Mouse (Mus musculus): Measurements from ENCODE around the gene Gast. TPM values are rescaled to one million over a fixed set of nuclear protein-coding genes. Genes with fewer than 3 reads are reported as not detected.

The Gast gene
- polyA plus RNA-seq, 1 experiment from 2014 or later, result not detected

- WGBS, result 87% methylated on average over 21 of the region's 21 CpGs
- Histone ChIP-seq H3K9ac (ENCODE audit: low read depth, low read length) (no peak overlapping the region), H3K4me2 (ENCODE audit: low read length) (no peak overlapping the region), H3K9me3 (replicated peaks; ENCODE audit: low read length) (no peaks in the 10 kb centered on the region), H3K4me3 (replicated peaks; ENCODE audit: low read depth, low read length) (no peak overlapping the region), H3K4me1 (replicated peaks; ENCODE audit: insufficient read depth, low read length) (no peaks in the 10 kb centered on the region), H3K36me3 (ENCODE audit: insufficient read depth, low read length) (peaks cover 72% of the 10 kb centered on the region), H3K27ac (no peak overlapping the region), H3K27me3 (ENCODE audit: insufficient read depth, low read length) (no peaks in the 10 kb centered on the region)
- no peak for TF ChIP-seq CTCF (IDR thresholded peaks at IDR 0.05; ENCODE audit: low read depth)
- ATAC-seq (replicated peaks; ENCODE audit: low FRiP score, low read depth), result no peak
- no peak for DNase-seq (ENCODE audit: low spot score)
These were observed 42.7 kb downstream of the Gast start for GRCm38 (mm10) chr11:100376746-100377389.

GRCm38 (mm10) chr11:100377989-100378388 is 43.8 kb downstream of the Gast start:
- no peak for TF ChIP-seq CTCF (IDR thresholded peaks at IDR 0.05; ENCODE audit: low read depth)
- H3K36me3 ChIP-seq (ENCODE audit: insufficient read depth, low read length), result peaks cover 72% of the 10 kb centered on the region
- no peaks in the 10 kb centered on the region for H3K9me3 ChIP-seq (replicated peaks; ENCODE audit: low read length)
- H3K27ac ChIP-seq, result no peak overlapping the region
- no peaks in the 10 kb centered on the region for H3K4me1 ChIP-seq (replicated peaks; ENCODE audit: insufficient read depth, low read length)
- 95% methylated on average over 14 of the region's 14 CpGs for WGBS
- DNase-seq (ENCODE audit: low spot score) (no peak), ATAC-seq (replicated peaks; ENCODE audit: low FRiP score, low read depth) (no peak)
- H3K9ac ChIP-seq (ENCODE audit: low read depth, low read length), result no peak overlapping the region
- H3K27me3 ChIP-seq (ENCODE audit: insufficient read depth, low read length), result no peaks in the 10 kb centered on the region
- H3K4me3 ChIP-seq (replicated peaks; ENCODE audit: low read depth, low read length), result no peak overlapping the region
- no peak overlapping the region for H3K4me2 ChIP-seq (ENCODE audit: low read length)

DNA sequence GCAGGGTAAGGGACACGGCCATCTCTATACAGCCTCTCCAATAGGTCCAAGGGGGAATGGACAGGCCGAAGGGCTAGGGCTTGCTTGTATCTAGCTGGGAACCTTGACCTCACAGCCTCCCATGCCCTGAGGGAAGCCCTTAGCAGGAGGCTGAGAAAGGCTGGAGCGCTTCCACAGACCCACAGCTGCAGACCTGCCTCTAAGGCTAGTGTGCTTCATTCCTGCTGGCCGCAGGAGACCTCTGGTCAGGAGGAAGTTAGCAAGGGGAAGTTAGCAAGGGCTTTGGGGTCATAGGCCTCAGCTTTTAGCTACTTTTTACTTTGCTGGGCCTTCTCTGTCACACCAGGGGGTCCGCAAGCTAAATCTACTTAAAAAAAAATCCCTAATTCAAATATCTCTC is 44.2 kb downstream of the Gast start:
- ATAC-seq (replicated peaks; ENCODE audit: low FRiP score, low read depth) (no peak), DNase-seq (ENCODE audit: low spot score) (no peak)

GRCm38 (mm10) chr11:100379311-100379710 is 45.1 kb downstream of the Gast start:
- DNase-seq (ENCODE audit: low spot score) (no peak), ATAC-seq (replicated peaks; ENCODE audit: low FRiP score, low read depth) (no peak)
- TF ChIP-seq CTCF (IDR thresholded peaks at IDR 0.05; ENCODE audit: low read depth), result no peak
- Histone ChIP-seq H3K36me3 (ENCODE audit: insufficient read depth, low read length) (peaks cover 69% of the 10 kb centered on the region), H3K27me3 (ENCODE audit: insufficient read depth, low read length) (no peaks in the 10 kb centered on the region), H3K4me2 (ENCODE audit: low read length) (no peak overlapping the region), H3K4me3 (replicated peaks; ENCODE audit: low read depth, low read length) (no peak overlapping the region), H3K9me3 (replicated peaks; ENCODE audit: low read length) (no peaks in the 10 kb centered on the region), H3K4me1 (replicated peaks; ENCODE audit: insufficient read depth, low read length) (no peaks in the 10 kb centered on the region), H3K9ac (ENCODE audit: low read depth, low read length) (no peak overlapping the region), H3K27ac (no peak overlapping the region)
- WGBS, result 83% methylated on average over 4 of the region's 4 CpGs

More for the DNA sequence above, 44.2 kb downstream of the Gast start:
- Histone ChIP-seq H3K36me3 (ENCODE audit: insufficient read depth, low read length) (peaks cover 73% of the 10 kb centered on the region), H3K4me1 (replicated peaks; ENCODE audit: insufficient read depth, low read length) (no peaks in the 10 kb centered on the region), H3K4me3 (replicated peaks; ENCODE audit: low read depth, low read length) (no peak overlapping the region), H3K4me2 (ENCODE audit: low read length) (no peak overlapping the region), H3K9me3 (replicated peaks; ENCODE audit: low read length) (no peaks in the 10 kb centered on the region), H3K27me3 (ENCODE audit: insufficient read depth, low read length) (no peaks in the 10 kb centered on the region), H3K9ac (ENCODE audit: low read depth, low read length) (no peak overlapping the region), H3K27ac (no peak overlapping the region)
- WGBS, result 85% methylated on average over 5 of the region's 5 CpGs
- no peak for TF ChIP-seq CTCF (IDR thresholded peaks at IDR 0.05; ENCODE audit: low read depth)

DNA sequence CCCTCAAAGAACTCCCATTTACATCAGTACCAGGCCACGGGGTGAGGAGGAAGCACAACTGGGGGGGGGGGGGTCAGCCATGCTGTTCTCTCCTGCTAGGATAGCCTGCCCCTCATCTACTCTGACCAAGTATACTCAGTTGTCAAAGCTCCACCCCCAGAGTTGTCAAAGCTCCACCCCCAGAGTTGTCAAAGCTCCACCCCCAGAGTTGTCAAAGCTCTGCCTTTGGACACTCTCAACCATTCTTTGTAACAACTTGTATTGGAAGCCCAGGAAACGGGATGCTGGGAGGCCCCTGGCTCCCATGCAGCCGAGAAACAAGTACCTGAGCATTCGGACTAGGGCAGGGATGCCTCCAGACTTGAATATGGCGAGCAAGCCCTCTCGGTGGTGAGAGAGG is 48.5 kb downstream of the Gast start:
- H3K27me3 ChIP-seq (ENCODE audit: insufficient read depth, low read length), result no peaks in the 10 kb centered on the region
- WGBS, result 80% methylated on average over 6 of the region's 6 CpGs

GRCm38 (mm10) chr11:100385016-100385415 is 50.8 kb downstream of the Gast start:
- Histone ChIP-seq H3K4me3 (replicated peaks; ENCODE audit: low read depth, low read length) (no peak overlapping the region), H3K4me2 (ENCODE audit: low read length) (no peak overlapping the region), H3K9me3 (replicated peaks; ENCODE audit: low read length) (no peaks in the 10 kb centered on the region), H3K27ac (no peak overlapping the region), H3K4me1 (replicated peaks; ENCODE audit: insufficient read depth, low read length) (peaks cover 36% of the 10 kb centered on the region), H3K27me3 (ENCODE audit: insufficient read depth, low read length) (no peaks in the 10 kb centered on the region), H3K36me3 (ENCODE audit: insufficient read depth, low read length) (peaks cover 38% of the 10 kb centered on the region), H3K9ac (ENCODE audit: low read depth, low read length) (no peak overlapping the region)
- no peak for TF ChIP-seq CTCF (IDR thresholded peaks at IDR 0.05; ENCODE audit: low read depth)
- ATAC-seq (replicated peaks; ENCODE audit: low FRiP score, low read depth) (no peak), DNase-seq (ENCODE audit: low spot score) (no peak)
- 89% methylated on average over 3 of the region's 3 CpGs for WGBS

More for the DNA sequence above, 48.5 kb downstream of the Gast start:
- no peak for TF ChIP-seq CTCF (IDR thresholded peaks at IDR 0.05; ENCODE audit: low read depth)
- no peaks in the 10 kb centered on the region for H3K9me3 ChIP-seq (replicated peaks; ENCODE audit: low read length)
- H3K36me3 ChIP-seq (ENCODE audit: insufficient read depth, low read length), result peaks cover 56% of the 10 kb centered on the region
- no peak overlapping the region for H3K4me2 ChIP-seq (ENCODE audit: low read length)
- H3K4me1 ChIP-seq (replicated peaks; ENCODE audit: insufficient read depth, low read length), result peaks cover 14% of the 10 kb centered on the region
- H3K4me3 ChIP-seq (replicated peaks; ENCODE audit: low read depth, low read length), result no peak overlapping the region
- ATAC-seq (replicated peaks; ENCODE audit: low FRiP score, low read depth) (no peak), DNase-seq (ENCODE audit: low spot score) (no peak)
- H3K9ac ChIP-seq (ENCODE audit: low read depth, low read length), result no peak overlapping the region
- H3K27ac ChIP-seq, result no peak overlapping the region

- Histone ChIP-seq H3K36me3 (ENCODE audit: insufficient read depth, low read length) (peaks cover 35% of the 10 kb centered on the region), H3K27ac (peak overlapping the region; percentile 84), H3K9ac (ENCODE audit: low read depth, low read length) (no peak overlapping the region), H3K4me3 (replicated peaks; ENCODE audit: low read depth, low read length) (no peak overlapping the region), H3K9me3 (replicated peaks; ENCODE audit: low read length) (no peaks in the 10 kb centered on the region), H3K4me1 (replicated peaks; ENCODE audit: insufficient read depth, low read length) (peaks cover 42% of the 10 kb centered on the region), H3K27me3 (ENCODE audit: insufficient read depth, low read length) (no peaks in the 10 kb centered on the region), H3K4me2 (ENCODE audit: low read length) (no peak overlapping the region)
- no peak for TF ChIP-seq CTCF (IDR thresholded peaks at IDR 0.05; ENCODE audit: low read depth)
- DNase-seq (ENCODE audit: low spot score) (no peak), ATAC-seq (replicated peaks; ENCODE audit: low FRiP score, low read depth) (peak; percentile 75)
- WGBS, result 40% methylated on average over 5 of the region's 5 CpGs
These were observed 52.4 kb downstream of the Gast start for GRCm38 (mm10) chr11:100386586-100386985.

Other genes with a start within 250 kb of the Gast start
- not detected in 2 replicates for gene Krt32, start 246.2 kb upstream of the Gast start, polyA plus RNA-seq (2015; fragmentation: Nextera tagmentation; extraction: Ambion mirVana)
- not detected in 2 replicates for gene Krt35, start 238.2 kb upstream of the Gast start, polyA plus RNA-seq (2015; fragmentation: Nextera tagmentation; extraction: Ambion mirVana)
- 0.78 and 1.2 TPM in 2 replicates for gene Krt36, start 228.8 kb upstream of the Gast start, polyA plus RNA-seq (2015; fragmentation: Nextera tagmentation; extraction: Ambion mirVana)
- gene Krt13, start 212.8 kb upstream of the Gast start, polyA plus RNA-seq (2015; fragmentation: Nextera tagmentation; extraction: Ambion mirVana), result 0.08 and 0.10 TPM in 2 replicates
- gene Krt15, start 198.5 kb upstream of the Gast start, polyA plus RNA-seq (2015; fragmentation: Nextera tagmentation; extraction: Ambion mirVana), result 2.9 and 3.0 TPM in 2 replicates
- 90.5 and 94.0 TPM in 2 replicates for gene Krt19, start 185.7 kb upstream of the Gast start, polyA plus RNA-seq (2015; fragmentation: Nextera tagmentation; extraction: Ambion mirVana)
- gene Krt9, start 141.2 kb upstream of the Gast start, polyA plus RNA-seq (2015; fragmentation: Nextera tagmentation; extraction: Ambion mirVana), result not detected in 2 replicates
- 2.7 and 4.3 TPM in 2 replicates for gene Krt14, start 126.9 kb upstream of the Gast start, polyA plus RNA-seq (2015; fragmentation: Nextera tagmentation; extraction: Ambion mirVana)
- not detected in 2 replicates for gene Krt16, start 85.5 kb upstream of the Gast start, polyA plus RNA-seq (2015; fragmentation: Nextera tagmentation; extraction: Ambion mirVana)
- gene Krt17, start 73.4 kb upstream of the Gast start, polyA plus RNA-seq (2015; fragmentation: Nextera tagmentation; extraction: Ambion mirVana), result 0.12 and 0.17 TPM in 2 replicates
- not detected in 2 replicates for gene Krt42, start 64.5 kb upstream of the Gast start, polyA plus RNA-seq (2015; fragmentation: Nextera tagmentation; extraction: Ambion mirVana)
- gene Eif1, start 14.5 kb upstream of the Gast start, polyA plus RNA-seq (2015; fragmentation: Nextera tagmentation; extraction: Ambion mirVana), result 1,736 and 1,746 TPM in 2 replicates
- gene Hap1, start 21.7 kb downstream of the Gast start, polyA plus RNA-seq (2015; fragmentation: Nextera tagmentation; extraction: Ambion mirVana), result 13.8 and 15.7 TPM in 2 replicates
- 119 and 129 TPM in 2 replicates for gene Jup, start 63.4 kb downstream of the Gast start, polyA plus RNA-seq (2015; fragmentation: Nextera tagmentation; extraction: Ambion mirVana)
- 51.4 and 54.5 TPM in 2 replicates for gene P3h4, start 80.4 kb downstream of the Gast start, polyA plus RNA-seq (2015; fragmentation: Nextera tagmentation; extraction: Ambion mirVana)
- gene Fkbp10, start 81.3 kb downstream of the Gast start, polyA plus RNA-seq (2015; fragmentation: Nextera tagmentation; extraction: Ambion mirVana), result 108 and 122 TPM in 2 replicates
- 97.6 and 98.6 TPM in 2 replicates for gene Nt5c3b, start 107.4 kb downstream of the Gast start, polyA plus RNA-seq (2015; fragmentation: Nextera tagmentation; extraction: Ambion mirVana)
- gene Klhl10, start 107.5 kb downstream of the Gast start, polyA plus RNA-seq (2015; fragmentation: Nextera tagmentation; extraction: Ambion mirVana), result 0.29 and 0.32 TPM in 2 replicates
- 5.4 and 6.0 TPM in 2 replicates for gene Klhl11, start 138.3 kb downstream of the Gast start, polyA plus RNA-seq (2015; fragmentation: Nextera tagmentation; extraction: Ambion mirVana)
- 86.4 and 98.4 TPM in 2 replicates for gene Acly, start 193.6 kb downstream of the Gast start, polyA plus RNA-seq (2015; fragmentation: Nextera tagmentation; extraction: Ambion mirVana)
- gene Ttc25, start 211.2 kb downstream of the Gast start, polyA plus RNA-seq (2015; fragmentation: Nextera tagmentation; extraction: Ambion mirVana), result 0.72 and 0.96 TPM in 2 replicates
- 23.7 and 24.2 TPM in 2 replicates for gene Cnp, start 240.5 kb downstream of the Gast start, polyA plus RNA-seq (2015; fragmentation: Nextera tagmentation; extraction: Ambion mirVana)